Mouse (Mus musculus) bone marrow, adult 2 months (tissue): ENCODE results near the gene Mmp27.

Experiments
- CTCF ChIP-seq: fragments of 200-500 bp; IDR thresholded peaks from 2 replicates; pipeline ENCODE4 v1.5.1; 2011; ENCODE audit warnings: low read length, control low read depth; ENCODE audit not compliant: control insufficient read depth, insufficient read depth
- POLR2A ChIP-seq: fragments of 200-500 bp; IDR thresholded peaks from 2 replicates; pipeline ENCODE4 v1.6.1; 2011; ENCODE audit warnings: low read depth, mild to moderate bottlenecking, control low read depth, low read length, borderline replicate concordance; ENCODE audit not compliant: control insufficient read depth

DNA sequence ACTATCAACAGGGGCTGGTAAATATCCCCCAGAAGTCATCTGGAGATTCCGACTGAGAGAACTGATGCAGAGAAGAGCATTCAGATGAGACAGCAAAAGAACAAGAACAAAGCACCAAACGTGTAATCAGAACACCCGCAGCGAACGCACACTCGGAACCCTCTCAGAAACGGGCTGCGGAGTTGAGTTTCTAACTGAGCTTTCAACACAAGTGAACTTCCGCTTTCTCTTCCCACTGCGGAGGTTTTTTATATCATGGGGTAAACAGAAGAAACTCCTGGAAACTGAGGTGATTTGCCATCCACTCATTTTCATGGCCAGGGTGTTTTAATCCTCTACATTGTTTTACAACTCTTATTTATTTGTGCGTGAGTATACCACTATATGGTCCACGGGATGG is 34.4 kb downstream of the Mmp27 start:
- TF ChIP-seq CTCF (no peak), POLR2A (no peak)
